Mouse (Mus musculus): ENCODE data around the gene Upk1a. TPM values are rescaled to one million over a fixed set of nuclear protein-coding genes. Genes with fewer than 3 reads are reported as not detected.

The Upk1a gene
- polyA plus RNA-seq, 1 experiment from 2014 or later: 0.37 TPM

GRCm38 (mm10) chr7:30564970-30565571, 47.6 kb downstream of the Upk1a start, which contains the start of gene Igflr1:
TSS of gene Igflr1 (plus strand) at chr7:30565427.
- no peak for ATAC-seq (ENCODE audit: insufficient number of reproducible peaks, insufficient read depth, low FRiP score, low TSS enrichment)
- no peaks in the 10 kb centered on the region for H3K27me3 ChIP-seq
- H3K36me3 ChIP-seq: peaks cover 47% of the 10 kb centered on the region
- H3K4me1 ChIP-seq: peaks cover 9% of the 10 kb centered on the region
- H3K4me3 ChIP-seq: no peak within 1 kb of the TSS
- H3K27ac ChIP-seq: no peak within 1 kb of the TSS
- no peak within 1 kb of the TSS for H3K9ac ChIP-seq
- 96% methylated on average over 12 of the region's 12 CpGs for WGBS
- H3K9me3 ChIP-seq: no peaks in the 10 kb centered on the region
- H3K4me2 ChIP-seq (replicated peaks): peak within 1 kb of the TSS; percentile 58

GRCm38 (mm10) chr7:30563906-30564280, 48.8 kb downstream of the Upk1a start:
- Histone ChIP-seq H3K36me3 (peaks cover 35% of the 10 kb centered on the region), H3K4me2 (replicated peaks) (peak overlapping the region; percentile 58), H3K27ac (peak overlapping the region; percentile 94; the same call in 1 of the 2 replicates), H3K9ac (peak overlapping the region; percentile 71), H3K4me3 (peak overlapping the region; percentile 61), H3K4me1 (peaks cover 11% of the 10 kb centered on the region), H3K9me3 (no peaks in the 10 kb centered on the region), H3K27me3 (no peaks in the 10 kb centered on the region)
- no peak for ATAC-seq (ENCODE audit: insufficient number of reproducible peaks, insufficient read depth, low FRiP score, low TSS enrichment)
- 27% methylated on average over 6 of the region's 6 CpGs for WGBS

- Histone ChIP-seq H3K27ac (peak within 1 kb of the TSS; percentile 94), H3K27me3 (no peaks in the 10 kb centered on the region), H3K9me3 (no peaks in the 10 kb centered on the region), H3K4me2 (replicated peaks) (peak within 1 kb of the TSS; percentile 77), H3K9ac (peak within 1 kb of the TSS; percentile 71), H3K36me3 (peaks cover 30% of the 10 kb centered on the region), H3K4me1 (peaks cover 17% of the 10 kb centered on the region), H3K4me3 (peak within 1 kb of the TSS; percentile 61)
- under 1% methylated on average over 45 of the region's 45 CpGs for WGBS
- peak; percentile 86 for ATAC-seq (ENCODE audit: insufficient number of reproducible peaks, insufficient read depth, low FRiP score, low TSS enrichment)
Measured at GRCm38 (mm10) chr7:30563117-30563905, 49.3 kb downstream of the Upk1a start, which contains the start of the genes U2af1l4, Gm49396 and Psenen. TSS of gene U2af1l4 (plus strand) at chr7:30563301. TSS of gene Gm49396 (plus strand) at chr7:30563344. TSS of gene Psenen (minus strand) at chr7:30563627.

GRCm38 (mm10) chr7:30562526-30563116, 50.0 kb downstream of the Upk1a start:
- Histone ChIP-seq H3K4me3 (peak overlapping the region; percentile 61), H3K4me1 (peaks cover 19% of the 10 kb centered on the region), H3K27me3 (no peaks in the 10 kb centered on the region), H3K9ac (peak overlapping the region; percentile 62), H3K9me3 (no peaks in the 10 kb centered on the region), H3K36me3 (peaks cover 25% of the 10 kb centered on the region), H3K4me2 (replicated peaks) (peak overlapping the region; percentile 77), H3K27ac (peak overlapping the region; percentile 78)
- WGBS: 2% methylated on average over 27 of the region's 27 CpGs
- ATAC-seq (ENCODE audit: insufficient number of reproducible peaks, insufficient read depth, low FRiP score, low TSS enrichment): no peak

GRCm38 (mm10) chr7:30560296-30560695, 52.4 kb downstream of the Upk1a start:
- no peak overlapping the region for H3K9ac ChIP-seq
- ATAC-seq (ENCODE audit: insufficient number of reproducible peaks, insufficient read depth, low FRiP score, low TSS enrichment): no peak
- H3K4me3 ChIP-seq: no peak overlapping the region

GRCm38 (mm10) chr7:30559443-30559954, 53.1 kb downstream of the Upk1a start, which contains the start of gene Lin37:
TSS of gene Lin37 (minus strand) at chr7:30559838.
- ATAC-seq (ENCODE audit: insufficient number of reproducible peaks, insufficient read depth, low FRiP score, low TSS enrichment): peak; percentile 78
- H3K27me3 ChIP-seq: no peaks in the 10 kb centered on the region
- under 1% methylated on average over 20 of the region's 20 CpGs for WGBS
- peak within 1 kb of the TSS; percentile 66 for H3K4me3 ChIP-seq
- peaks cover 19% of the 10 kb centered on the region for H3K4me1 ChIP-seq
- peak within 1 kb of the TSS; percentile 81 for H3K9ac ChIP-seq
- peak within 1 kb of the TSS; percentile 26; the same call in 1 of the 2 replicates for H3K27ac ChIP-seq
- no peaks in the 10 kb centered on the region for H3K9me3 ChIP-seq
- peak within 1 kb of the TSS; percentile 96 for H3K4me2 ChIP-seq (replicated peaks)
- peaks cover 24% of the 10 kb centered on the region for H3K36me3 ChIP-seq

More at GRCm38 (mm10) chr7:30560296-30560695, 52.4 kb downstream of the Upk1a start:
- Histone ChIP-seq H3K4me2 (replicated peaks) (peak overlapping the region; percentile 96; the same call in 1 of the 2 replicates), H3K27me3 (no peaks in the 10 kb centered on the region), H3K36me3 (peaks cover 23% of the 10 kb centered on the region), H3K27ac (no peak overlapping the region), H3K4me1 (peaks cover 19% of the 10 kb centered on the region), H3K9me3 (no peaks in the 10 kb centered on the region)
- 64% methylated on average over 2 of the region's 2 CpGs for WGBS

- 15% methylated on average over 12 of the region's 12 CpGs for WGBS
- Histone ChIP-seq H3K9me3 (no peaks in the 10 kb centered on the region), H3K36me3 (peaks cover 28% of the 10 kb centered on the region), H3K27me3 (no peaks in the 10 kb centered on the region), H3K4me1 (peaks cover 15% of the 10 kb centered on the region), H3K9ac (peak overlapping the region; percentile 81), H3K27ac (peak overlapping the region; percentile 26; the same call in 1 of the 2 replicates), H3K4me2 (replicated peaks) (peak overlapping the region; percentile 96), H3K4me3 (peak overlapping the region; percentile 66)
- ATAC-seq (ENCODE audit: insufficient number of reproducible peaks, insufficient read depth, low FRiP score, low TSS enrichment): no peak
Measured at GRCm38 (mm10) chr7:30558656-30559442, 53.8 kb downstream of the Upk1a start.

- ATAC-seq (ENCODE audit: insufficient number of reproducible peaks, insufficient read depth, low FRiP score, low TSS enrichment): no peak
- Histone ChIP-seq H3K4me3 (peak overlapping the region; percentile 66; the same call in 1 of the 2 replicates), H3K4me1 (peaks cover 21% of the 10 kb centered on the region), H3K27me3 (no peaks in the 10 kb centered on the region), H3K36me3 (peaks cover 28% of the 10 kb centered on the region), H3K9me3 (no peaks in the 10 kb centered on the region), H3K9ac (no peak overlapping the region), H3K4me2 (replicated peaks) (peak overlapping the region; percentile 96; the same call in 1 of the 2 replicates), H3K27ac (no peak overlapping the region)
- 89% methylated on average over 13 of the region's 13 CpGs for WGBS
Measured at GRCm38 (mm10) chr7:30557901-30558514, 54.6 kb downstream of the Upk1a start.

GRCm38 (mm10) chr7:30556894-30557536, 55.6 kb downstream of the Upk1a start:
- no peak overlapping the region for H3K4me3 ChIP-seq

More at GRCm38 (mm10) chr7:30556894-30557536, 55.6 kb downstream of the Upk1a start:
- Histone ChIP-seq H3K27me3 (no peaks in the 10 kb centered on the region), H3K9ac (no peak overlapping the region), H3K4me1 (peaks cover 25% of the 10 kb centered on the region), H3K4me2 (replicated peaks) (no peak overlapping the region), H3K27ac (no peak overlapping the region), H3K9me3 (no peaks in the 10 kb centered on the region), H3K36me3 (peaks cover 28% of the 10 kb centered on the region)
- no peak for ATAC-seq (ENCODE audit: insufficient number of reproducible peaks, insufficient read depth, low FRiP score, low TSS enrichment)
- WGBS: 92% methylated on average over 18 of the region's 18 CpGs
